Mouse (Mus musculus) brain, embryonic 14.5 days (tissue): ENCODE measurements around the gene Rnf13. TPM values are rescaled to one million over a fixed set of nuclear protein-coding genes. Genes with fewer than 3 reads are reported as not detected.
A peak's percentile ranks its signal among the peaks of the same experiment; 100 is the strongest.

ENCODE experiments used
- DNase-seq: peaks from one replicate; pipeline ENCODE4 v3.0.0-alpha.2; 2011; ENCODE audit warnings: low read depth
- CTCF ChIP-seq: fragments of 200-500 bp; IDR thresholded peaks from 2 replicates; pipeline ENCODE4 v1.5.1; 2012; ENCODE audit warnings: inconsistent platforms, mild to moderate bottlenecking, moderate library complexity, borderline replicate concordance; ENCODE audit not compliant: insufficient read depth, insufficient read length; ENCODE audit errors: extremely low read depth
- POLR2A ChIP-seq: fragments of 200-500 bp; IDR thresholded peaks from 2 replicates; pipeline ENCODE4 v1.6.1; 2012; ENCODE audit warnings: mild to moderate bottlenecking, inconsistent platforms, borderline replicate concordance; ENCODE audit not compliant: poor library complexity, insufficient read depth, insufficient read length, severe bottlenecking; ENCODE audit errors: extremely low read depth
- polyA plus RNA-seq: library from polyadenylated mRNA; depleted of rRNA; stranded (reverse); fragments of >200 nt; gene quantifications from 2 replicates; pipeline ENCODE4 v1.2.3, GENCODE M21; 2012; rRNA removed

The Rnf13 gene
- polyA plus RNA-seq, 1 experiment = 32.4 TPM

DNA sequence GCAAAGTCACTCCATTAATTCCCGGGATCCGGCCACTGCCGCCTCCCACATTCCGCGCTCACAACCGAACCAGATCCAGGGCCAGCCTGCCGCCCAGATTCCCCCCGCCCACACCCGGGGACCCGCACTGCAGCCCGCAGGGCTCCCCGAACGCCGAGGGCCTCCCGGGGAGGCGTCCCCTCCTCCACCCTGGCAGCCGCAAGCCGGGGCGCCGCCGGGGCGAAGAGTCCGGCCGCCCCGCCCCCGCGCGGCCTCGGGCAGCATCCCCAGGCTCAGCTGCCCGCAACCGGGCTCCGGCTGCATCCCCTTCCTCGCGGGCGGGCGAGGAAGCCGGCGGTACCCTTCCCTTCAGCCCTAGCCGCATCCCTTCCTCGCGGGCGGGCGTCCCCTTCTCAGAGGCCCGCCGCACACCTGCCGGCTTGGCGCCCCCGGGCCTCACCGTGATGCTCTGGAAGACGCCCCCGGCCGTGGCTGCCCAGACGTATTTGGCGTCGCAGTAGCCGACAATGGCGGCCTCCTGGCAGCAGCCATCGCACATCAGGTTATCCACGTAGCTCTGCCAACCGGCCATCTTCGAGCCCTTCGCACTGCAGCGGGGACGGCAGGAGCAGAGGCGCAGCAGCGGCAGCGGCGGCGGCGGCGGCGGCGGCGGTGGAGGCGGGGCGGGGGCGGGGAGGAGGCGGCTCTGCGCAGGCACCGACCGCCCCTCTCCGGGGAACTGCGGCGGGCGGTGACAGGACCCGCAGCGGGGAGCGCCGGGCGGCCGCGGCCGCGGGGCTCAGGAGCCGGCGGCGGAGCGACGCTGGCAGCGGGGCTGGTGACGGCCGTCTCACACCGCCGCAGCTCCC, 111.3 kb downstream of the Rnf13 start:
- no peak for DNase-seq
- peak; percentile 80; the same call in 1 of the 2 replicates for TF ChIP-seq POLR2A
- TF ChIP-seq CTCF = no peak

DNA sequence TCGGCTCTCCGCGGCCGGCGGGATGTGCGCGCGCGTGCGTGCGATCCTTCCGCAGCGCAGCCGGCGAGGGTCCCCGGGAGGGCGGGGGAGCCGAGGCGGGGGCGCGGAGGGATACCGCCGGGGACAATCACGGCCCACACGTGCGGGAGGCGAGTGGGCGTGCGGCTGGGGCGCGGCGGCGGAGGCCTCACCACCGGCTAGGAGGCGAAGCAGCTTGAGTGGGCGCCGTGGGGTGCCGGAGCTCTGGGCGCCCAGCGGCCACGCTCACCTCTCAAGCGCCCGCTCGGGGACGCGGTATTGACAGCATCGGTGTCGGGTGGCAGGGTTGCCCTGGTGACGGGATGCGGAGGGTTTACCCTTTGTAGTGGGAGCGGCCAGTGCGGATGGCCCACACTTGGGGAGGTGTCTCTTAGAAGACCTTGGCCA, 111.9 kb downstream of the Rnf13 start, which contains the start of gene Pfn2:
TSS of gene Pfn2 (minus strand) at position 320 of the 426 bp plus-strand sequence.
- DNase-seq = peak; percentile 97
- TF ChIP-seq POLR2A (peak; percentile 49; the same call in 1 of the 2 replicates), CTCF (no peak)

DNA sequence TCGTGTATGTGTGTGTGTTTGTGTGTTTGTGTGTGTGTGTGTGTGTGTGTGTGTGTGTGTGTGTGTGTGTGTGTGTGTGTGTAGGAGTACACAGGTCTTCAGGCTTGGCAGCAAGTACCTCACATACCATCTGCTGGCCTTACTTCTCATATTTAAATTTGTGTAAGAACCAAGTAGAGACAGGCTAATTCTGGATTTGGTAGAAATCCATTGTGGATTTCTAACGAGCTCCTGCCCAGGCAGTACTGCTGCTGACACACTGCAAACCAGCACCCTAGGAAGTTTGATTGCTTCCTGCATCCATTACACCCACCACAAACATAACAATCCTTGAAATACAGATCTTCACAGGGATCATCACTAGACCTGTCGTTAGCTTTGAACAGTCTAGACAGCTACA, 147.1 kb downstream of the Rnf13 start:
- TF ChIP-seq POLR2A (no peak), CTCF (no peak)
- DNase-seq = peak; percentile 6

Other genes starting within 250 kb of the Rnf13 start
- 19.6 and 20.6 TPM in 2 replicates for gene Wwtr1, start 160.2 kb upstream of the Rnf13 start, polyA plus RNA-seq
- 45.8 and 62.9 TPM in 2 replicates for gene Commd2, start 84.3 kb upstream of the Rnf13 start, polyA plus RNA-seq
- 0.06 and 0.23 TPM in 2 replicates for gene Ankub1, start 43.3 kb upstream of the Rnf13 start, polyA plus RNA-seq
- 504 and 520 TPM in 2 replicates for gene Pfn2, start 112.0 kb downstream of the Rnf13 start, polyA plus RNA-seq